Mouse (Mus musculus): ENCODE measurements around the gene Armt1.
A peak's percentile ranks its signal among the peaks of the same experiment; 100 is the strongest.
"Not testable (repeated sequence)": the region's sequence is repeated elsewhere in the genome, so short reads cannot be mapped to it uniquely, and the experiment has no call there.

Armt1 gene

DNA sequence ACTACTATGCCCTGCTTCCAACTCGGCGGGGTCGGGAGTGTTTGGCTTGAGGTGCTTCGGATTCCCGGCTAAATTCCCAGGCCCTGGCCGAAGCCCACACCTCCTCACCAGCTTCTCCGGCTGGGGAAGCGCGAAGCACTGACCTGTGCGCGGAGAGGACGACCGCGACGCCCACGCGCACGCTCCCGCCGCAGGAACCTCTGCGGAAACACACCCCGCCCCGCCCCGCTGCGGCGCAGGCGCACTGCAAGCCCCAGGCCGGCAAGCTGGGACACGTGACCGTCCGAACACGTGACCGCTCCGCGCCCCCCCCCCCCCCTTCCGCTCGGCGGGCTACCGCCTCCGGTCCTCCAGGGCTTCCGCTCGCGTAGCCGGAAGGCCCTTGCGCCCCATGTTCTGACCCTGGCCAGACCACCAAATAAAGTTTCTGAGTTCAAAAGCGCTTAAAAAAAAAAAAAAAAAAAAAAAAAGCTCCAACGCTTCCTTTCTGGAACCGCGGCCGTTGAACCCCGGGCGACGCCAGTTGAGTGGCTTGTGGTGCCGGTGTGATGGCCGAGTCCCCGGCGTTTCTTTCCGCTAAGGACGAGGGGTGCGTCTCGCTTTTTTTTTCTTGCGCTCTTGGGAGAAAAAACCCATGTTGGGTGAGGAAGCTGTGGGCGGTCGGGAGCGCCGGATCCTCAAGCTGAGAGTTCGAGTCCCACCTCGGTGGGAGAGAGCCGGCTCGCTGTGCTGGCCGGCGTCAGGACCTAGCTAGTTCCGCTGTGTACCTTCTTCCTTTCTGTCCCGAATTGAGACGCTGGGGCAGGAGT, at the start of gene Armt1, which contains the start of gene Rmnd1:
Gene Armt1 (plus strand): TSS at position 345 of the 809 bp plus-strand sequence.
Gene Rmnd1 (minus strand): TSS at position 266 of the 809 bp plus-strand sequence.
- DNase-seq, result peak; percentile 98

DNA sequence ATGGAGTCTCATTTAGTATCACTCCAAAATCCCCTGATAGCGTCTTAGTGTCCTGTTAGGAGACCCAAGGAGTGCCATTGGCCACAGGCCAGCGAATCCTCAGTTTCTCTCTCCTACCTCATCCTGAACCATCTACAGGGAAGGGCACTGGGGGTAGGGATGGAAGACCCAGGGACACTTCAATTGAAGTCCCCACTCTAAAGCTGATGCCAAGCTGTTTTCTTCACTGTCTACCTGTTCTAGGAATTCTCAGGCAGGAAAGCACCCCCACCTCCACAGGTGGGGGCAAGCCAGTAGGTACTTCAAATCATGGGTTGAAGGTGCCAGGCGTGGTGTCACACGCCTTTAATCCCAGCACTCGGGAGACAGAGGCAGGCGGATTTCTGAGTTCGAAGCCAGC, 48.0 kb upstream of the Armt1 start:
- DNase-seq, result no peak

DNA sequence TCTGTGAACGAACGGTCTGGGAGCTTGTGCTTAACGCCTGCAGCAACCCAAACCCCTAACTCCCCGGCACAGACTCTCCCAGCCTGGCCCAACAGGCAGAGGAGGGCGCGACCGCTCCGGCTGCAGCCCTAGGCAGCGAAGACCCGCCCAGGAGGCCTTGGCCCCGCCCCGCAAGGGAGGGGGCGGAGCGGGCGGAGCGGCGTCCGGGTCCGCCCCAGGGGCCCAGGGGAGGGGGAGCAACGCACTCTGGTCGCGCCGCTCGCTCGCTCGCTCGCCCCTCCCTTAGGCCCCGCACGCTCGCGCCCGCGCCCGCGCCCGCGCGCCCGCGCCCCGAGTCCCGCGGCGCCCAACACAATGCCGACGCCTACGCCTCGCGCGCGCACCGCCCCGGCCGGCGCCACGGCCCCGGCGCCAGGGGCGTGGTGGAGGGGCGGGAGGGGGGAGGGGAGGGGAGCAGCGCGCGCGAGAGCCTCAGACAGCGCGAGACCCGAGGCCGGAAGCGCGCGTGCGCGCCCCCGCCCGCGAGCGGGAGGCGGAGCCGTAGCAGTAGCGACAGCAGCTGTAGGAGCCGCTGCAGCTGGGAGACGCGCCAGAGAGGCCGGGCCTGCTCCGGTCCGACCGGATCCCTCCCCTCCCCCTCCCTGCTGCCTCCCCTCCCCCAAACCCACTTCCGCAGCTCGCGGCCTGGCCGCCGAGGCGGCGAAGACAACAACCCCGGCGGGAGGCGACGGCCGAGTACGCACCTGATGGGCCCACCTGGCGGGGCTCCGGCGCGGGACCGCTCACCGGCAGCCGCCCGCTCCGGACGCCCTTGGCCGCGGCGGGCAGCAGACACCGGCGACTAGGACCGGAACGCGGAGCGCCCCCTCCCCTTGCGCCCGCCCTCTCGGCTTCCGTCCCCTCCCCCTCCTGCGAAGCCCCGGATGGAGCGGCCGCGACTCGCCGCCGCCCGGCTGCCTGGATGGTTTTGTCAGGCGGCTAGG, 45.4 kb upstream of the Armt1 start:
- peak; percentile 98 for DNase-seq

DNA sequence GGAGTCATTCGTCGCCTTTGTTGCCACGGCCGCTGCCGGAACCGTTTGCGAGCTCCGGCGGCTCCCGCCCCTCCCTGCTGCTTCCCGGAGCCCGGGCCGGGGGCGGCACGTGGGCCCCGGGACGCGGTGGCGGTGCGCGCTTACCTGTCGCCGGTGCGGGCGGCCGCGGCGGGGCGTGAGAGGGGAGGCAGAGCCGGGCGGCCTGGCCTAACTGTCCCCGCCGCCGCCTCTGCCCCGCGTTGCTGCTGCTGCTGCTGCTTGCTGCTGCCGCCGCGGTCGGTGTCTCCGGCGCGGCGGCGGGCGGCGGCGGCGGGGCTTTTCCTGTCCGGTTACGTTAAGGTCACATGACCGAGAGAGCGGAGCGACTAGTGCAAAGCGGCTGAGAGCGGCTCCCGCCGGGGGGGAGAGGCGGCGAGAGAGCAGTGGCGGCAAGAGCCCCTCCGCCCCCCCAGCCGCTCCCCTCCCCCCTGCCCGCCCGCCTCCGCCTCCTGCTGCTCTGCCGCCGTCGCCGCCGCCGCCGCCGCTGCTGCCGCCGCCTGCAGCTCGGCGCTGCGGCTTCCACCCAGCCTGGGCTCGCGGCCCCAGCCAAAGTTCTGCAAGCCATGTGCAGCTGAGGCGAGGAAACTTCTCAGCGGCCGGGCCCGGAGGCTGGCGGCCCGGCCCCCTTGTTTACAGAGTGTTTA, 44.4 kb upstream of the Armt1 start, which contains the start of gene Zbtb2:
Gene Zbtb2 (minus strand): TSS at position 408 of the 683 bp plus-strand sequence.
- DNase-seq, result peak; percentile 82 to 85

DNA sequence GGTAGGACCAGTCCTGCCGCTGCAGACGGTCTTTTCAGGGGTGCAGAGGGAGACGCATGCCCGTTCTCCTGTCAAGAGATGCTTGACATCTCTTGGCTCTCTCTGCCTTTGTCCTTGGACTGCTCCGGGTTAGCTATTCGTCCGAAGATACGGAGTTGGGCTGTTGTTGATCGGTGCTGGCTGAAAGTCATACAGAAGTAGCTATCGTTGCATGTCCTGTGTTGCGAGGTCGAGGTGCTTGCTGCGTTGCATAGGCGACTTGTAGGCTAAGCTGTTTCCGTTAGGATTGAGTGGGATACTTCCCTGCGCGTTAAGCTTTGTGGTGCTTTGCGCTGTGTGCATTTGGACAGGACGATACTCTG, 43.9 kb upstream of the Armt1 start:
- no peak for DNase-seq

DNA sequence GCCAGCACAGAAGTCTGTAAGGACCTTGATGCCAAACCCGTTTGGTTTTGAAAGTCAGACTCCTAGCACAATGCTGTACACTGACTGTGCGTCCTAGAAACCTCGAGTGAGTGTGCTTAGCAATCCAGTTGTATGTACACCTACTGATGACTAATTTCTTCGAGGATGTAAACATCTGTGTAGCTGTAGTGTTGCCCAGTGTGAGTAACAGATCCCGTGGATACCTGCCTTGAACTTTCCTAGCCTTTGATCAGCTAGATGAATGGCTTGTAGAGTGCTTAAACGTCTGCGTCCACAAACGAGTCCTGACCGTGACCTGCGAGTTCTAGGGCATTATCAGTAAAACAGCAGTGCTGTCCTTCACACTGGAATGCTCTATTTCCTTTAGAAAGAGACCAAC, 43.2 kb upstream of the Armt1 start:
- no peak for DNase-seq

DNA sequence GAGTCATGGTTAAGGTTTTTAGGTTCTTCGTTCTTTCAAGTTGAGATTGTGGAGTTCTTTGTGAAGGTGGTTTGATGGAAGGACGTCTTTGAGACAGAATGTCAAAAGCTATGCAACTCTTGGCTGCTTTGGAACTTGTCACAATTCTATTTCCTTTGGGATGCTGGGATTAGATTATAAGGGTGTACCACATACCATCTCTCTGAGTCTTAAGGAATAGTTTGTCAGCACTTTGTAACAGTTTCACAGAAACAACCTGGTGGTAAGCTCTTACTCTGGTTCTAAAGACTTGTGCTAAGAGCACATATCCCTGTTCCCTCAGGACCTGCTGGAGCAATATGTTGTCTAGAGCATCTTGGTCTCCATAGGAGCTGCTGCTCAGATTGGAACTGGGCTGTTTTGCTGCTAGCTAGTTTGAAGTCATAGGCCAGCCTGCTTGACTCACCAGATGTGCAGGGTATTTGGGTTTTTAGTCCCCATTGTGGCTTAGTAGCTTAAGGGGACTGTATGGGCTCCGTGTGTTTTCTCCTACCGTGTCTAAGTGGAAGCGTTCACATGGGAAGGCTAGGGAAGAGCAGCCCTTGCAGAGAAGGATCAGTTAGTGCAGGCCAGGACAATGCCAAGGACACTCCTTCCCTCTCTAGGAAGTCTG, 42.7 kb upstream of the Armt1 start:
- DNase-seq, result no peak

DNA sequence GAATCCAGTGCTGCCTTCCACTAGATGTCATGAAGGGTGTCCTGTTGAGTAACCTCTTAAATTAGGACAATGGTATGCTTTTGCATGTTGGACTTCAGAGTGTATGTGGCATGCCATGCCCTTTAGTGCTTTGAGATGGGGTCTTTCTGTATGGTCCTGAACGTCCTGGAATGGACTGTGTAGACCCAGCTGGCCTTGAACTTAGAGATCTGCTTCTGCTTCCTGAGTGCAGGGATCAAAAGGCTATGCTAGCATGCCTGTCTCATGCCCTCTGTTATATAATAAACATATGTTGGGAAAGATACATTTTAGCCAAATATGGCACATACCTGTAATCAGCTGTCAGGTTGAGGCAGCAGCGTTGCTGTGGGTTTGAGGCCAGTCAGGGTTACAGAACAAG, 41.7 kb upstream of the Armt1 start:
- DNase-seq, result no peak

DNA sequence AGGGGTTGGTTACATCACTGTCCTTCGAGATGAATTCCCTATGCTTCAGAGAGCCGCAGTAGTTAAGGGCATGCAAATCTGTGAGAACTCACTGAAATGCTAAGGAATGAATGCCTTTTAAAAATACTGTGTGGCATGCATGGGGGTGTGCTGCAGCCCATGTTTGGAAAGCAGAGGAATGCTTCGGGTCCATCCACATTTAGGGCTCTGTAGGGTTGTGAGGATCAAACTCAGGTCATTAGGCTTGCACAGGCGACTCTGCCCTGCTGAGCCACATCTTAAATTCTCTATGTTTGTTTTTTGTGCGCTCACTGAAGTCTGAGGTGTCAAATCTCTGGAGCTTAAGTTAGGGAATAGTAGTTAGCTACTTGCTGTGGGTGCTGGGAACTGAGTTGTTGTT, 41.2 kb upstream of the Armt1 start:
- DNase-seq, result no peak

DNA sequence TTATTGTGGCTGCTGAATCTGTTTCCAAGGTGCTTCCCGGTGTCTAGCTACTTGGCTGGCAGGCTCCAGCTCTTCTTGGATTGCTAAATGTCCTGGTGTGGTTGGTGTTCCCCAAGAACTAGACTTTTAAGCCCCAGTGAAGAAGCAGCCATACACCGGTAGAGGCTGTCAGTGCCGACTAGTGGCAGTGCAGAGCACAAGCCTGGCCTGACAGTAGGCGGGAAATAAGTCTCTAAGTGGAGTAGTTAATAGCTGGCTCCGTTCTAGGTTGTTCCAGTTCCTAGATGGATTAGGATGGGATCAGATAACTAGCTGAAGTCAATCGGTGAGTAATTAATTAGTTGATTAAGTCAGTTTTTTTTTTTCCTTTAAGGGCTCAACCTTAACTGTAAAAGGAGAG, 40.4 kb upstream of the Armt1 start:
- DNase-seq, result peak; percentile 42 to 51

DNA sequence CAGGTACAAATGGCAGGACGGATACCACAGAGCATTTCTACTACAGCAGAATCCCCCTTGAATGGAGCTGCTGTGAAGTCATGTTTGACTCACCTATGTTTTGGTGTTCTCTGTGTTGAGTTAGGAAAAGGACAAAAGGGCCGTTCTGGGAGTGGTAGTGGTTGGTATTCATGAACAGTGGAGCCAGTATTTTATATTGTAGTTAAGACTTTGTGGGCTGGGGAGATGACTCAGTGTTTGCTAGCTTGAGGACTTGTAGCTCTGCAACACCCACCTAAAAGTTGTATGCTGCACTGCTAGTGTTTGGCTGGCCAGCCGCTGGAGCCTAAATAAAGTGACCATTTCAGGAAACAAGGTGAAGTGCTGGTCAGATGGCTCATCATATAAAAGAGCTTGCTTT, 36.9 kb upstream of the Armt1 start:
- DNase-seq, result no peak

DNA sequence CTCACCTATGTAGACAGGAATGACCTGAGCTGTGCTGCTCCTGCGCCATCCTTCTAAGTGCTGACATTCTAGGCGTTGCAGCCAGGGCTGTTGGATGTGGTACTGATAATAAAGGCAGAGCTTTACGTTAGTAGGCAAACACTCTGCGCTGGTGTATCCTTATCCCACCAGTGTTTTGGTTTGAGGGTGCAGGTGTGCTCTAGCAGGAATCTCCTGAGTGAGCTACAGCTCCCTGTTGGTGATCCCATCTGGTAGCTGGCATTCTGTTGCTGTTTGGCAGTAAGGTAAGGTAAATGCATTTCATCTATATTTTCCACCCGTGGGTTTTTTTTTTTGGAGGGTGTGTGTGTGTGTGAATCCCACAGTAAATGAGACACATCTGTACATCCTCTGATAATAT, 34.2 kb upstream of the Armt1 start:
- no peak for DNase-seq

DNA sequence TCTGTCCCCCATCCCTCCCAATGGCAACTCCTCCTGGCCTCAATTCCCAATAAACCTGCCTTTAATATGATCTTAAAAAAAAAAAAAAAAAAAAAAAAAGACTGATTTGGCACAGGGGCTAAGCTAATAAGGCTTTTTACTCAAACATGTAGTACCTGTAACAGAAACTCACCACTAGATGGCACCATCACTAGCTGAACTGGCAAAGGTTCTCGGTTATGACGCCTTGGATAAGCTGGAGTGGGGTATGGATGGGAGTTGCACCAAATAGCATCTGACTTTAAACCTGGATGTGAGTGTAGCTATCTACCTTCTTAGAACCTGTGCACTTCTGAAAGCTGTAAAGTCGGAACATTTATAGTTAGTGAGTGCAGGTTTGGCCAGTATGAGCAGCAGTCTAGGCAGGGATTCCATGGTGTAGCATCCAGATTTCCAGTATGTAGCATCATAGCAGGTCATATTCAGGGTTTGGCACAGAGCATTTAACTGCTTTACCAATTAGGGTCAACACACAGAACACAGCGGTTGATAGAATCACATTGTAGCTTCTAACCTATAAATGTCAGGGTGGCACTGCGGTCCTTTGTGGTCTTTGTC, 27.3 kb upstream of the Armt1 start:
- peak; percentile 76 to 89 for DNase-seq

DNA sequence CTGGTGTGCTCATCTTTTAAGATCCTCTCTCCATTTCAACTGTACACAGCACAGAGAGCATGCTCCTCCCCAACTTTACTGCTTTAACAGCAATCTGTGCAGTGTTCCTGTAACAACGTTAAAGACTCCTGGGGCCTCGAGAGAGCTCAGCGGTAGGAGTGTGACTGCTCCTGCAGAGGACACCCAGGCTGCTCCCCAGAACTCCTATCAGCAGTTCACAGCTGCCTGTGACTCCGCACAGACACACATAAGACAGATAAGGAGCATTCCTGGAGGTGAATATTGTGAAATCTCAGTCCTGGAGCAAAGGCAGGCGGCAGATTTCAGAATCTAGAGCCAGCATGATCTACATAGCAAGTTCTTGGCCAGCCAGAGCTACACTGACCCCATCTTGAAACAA, 26.8 kb upstream of the Armt1 start:
- no peak for DNase-seq

DNA sequence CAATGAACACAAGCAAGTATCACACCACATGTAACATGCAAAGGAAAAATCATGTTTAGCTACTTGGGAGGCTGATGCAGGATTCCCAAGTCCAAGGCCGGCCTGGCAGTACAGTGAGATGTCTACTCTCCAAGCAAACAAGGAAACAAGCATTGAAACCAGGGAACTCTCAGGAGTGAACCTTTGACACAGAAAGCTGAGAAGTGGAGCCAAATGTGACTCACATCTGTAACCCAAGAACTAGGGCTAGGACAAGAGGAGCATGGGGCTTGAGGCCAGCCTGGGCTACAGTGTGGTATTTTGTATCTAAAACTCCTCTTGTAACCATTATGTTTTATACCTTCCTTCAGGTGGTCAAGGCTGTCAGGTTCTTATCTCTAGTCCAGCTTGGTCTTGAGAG, 25.1 kb upstream of the Armt1 start:
- DNase-seq, result no peak

DNA sequence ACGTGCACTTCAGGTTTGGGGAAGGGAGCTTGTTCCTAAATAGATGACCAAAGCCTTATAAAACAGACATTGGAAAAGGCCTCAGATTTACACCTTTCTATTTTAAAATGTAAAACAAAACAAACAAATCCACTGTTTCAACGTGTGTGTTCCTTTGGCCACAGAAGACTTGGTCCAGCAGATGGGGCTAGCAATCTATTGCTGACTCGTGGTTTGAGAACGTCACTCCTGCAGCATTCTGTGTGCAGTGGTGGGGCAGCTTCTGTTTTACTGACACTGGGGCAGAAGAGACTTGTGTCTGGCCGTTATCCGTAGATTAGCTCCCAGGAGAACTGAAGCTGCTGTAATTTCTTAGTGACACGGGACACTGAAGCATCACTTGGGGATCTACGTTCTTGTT, 7.0 kb upstream of the Armt1 start:
- no peak for DNase-seq

DNA sequence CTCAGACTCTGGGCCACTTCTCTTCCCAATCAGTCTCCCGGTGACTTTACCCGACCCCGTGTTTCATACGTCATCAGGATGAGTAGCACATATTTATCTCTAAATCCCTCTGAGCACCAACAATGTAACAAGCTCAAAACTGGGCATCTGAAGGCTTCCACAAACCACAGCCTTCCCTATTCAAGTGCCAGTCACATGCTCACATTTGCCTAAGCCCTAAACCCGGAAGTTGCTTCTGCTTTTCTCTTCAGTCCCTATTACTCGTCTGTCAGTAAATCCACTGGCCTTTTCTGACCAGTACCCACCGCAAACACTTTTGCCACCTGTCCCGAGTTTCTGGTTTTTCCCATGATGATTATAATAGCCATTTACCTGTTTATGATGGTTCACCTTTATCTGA, 1.9 kb upstream of the Armt1 start:
- DNase-seq, result peak in 1 of 2 experiments; percentile 5

DNA sequence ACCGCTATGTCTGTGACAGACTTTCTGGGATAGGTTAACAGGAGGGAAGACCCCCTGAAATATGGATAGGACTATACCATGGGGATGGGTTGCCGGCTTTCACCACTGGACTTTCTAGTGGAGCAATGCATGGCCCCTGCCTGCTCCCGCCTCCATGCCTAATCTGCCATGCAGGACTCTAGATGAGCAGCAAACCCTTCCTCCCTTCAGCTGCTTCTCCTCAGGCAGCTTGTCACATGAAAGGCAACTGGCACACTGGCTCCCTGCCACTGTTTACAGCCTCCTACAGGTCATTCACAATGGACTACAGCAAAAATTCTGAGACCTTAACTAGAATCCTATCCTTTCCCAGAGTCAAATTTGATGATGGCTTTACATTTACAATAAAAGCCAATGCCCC, 1.4 kb upstream of the Armt1 start:
- peak; percentile 73 to 79 for DNase-seq

DNA sequence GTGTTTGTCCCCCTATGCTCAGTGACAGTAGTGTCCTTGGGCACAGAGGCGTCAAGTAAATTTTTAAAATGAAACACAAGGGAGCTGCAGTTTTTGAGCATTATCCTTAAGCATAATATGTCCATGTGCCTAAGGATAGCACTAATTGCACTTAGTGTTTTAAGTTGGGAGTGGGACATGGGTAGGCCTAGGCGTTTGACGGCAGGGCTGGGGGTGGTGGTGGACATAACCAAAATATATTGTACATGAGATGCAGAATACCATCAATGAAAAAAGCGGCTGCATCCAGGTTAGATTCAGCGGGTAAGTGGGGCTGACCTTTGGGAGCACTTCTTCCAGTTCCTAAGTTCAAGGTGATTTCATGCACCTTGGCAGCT, 533 bp upstream of the Armt1 start:
- no peak for DNase-seq

DNA sequence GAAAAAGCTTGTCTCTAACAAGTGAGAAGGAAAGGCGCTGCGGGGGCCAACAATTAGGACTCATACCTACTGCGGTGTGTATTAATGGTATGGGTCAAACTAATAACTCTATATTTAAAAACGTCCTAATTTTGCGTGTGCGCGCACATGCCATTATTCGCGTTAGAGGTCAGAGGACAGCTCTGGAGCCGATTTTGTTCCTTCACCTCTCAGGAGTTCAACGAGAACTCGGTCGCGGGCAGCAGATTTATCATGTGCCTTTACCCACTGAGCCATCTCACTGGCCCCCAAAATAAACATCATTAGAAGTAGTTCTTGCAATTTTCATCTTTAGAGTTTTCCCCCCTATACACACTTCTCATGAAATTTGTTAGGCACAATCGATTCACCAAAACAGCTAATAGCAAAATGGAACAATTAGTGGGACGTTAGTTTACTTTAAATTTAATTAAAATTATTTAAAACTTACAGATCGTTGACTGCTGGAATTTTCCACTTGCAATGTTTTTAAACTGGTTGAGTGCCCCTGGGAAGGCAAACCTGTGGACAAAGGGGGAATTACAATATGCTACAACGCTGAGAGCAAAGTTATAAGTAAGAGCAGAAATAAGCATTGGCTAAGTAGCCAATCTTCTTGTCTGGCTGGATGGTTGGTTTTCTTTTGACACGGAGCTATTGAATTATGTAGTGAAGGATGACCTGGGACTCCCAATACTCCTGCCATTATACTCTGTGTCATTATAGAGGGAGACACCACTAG, 909 bp downstream of the Armt1 start:
- peak in 1 of 2 experiments; percentile 29 for DNase-seq

DNA sequence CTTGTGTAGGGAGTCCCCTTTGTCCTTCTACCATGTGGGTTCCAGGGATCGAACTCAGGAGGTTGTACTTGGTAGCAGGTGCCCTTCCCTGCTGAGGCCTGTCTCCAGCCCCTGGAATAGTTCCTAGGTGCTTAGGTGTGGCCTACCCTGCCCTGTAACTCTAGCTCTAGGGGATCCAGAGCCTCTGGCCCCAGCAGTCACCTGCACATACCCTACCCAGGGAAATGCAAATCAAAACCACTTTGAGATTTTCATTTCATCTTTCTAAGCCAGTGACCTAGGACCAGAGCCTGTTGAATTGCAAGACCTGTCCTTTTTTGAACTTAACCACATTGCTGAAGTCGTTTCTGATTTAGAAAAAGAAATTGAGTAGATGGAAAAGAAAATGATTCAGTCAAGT, 1.6 kb downstream of the Armt1 start:
- not testable (repeated sequence) for DNase-seq

Measured in cerebellum, postnatal 10 days (tissue).